Mouse (Mus musculus) lung, adult 10 weeks (tissue): ENCODE measurements around the gene Timm50. TPM values are rescaled to one million over a fixed set of nuclear protein-coding genes. Genes with fewer than 3 reads are reported as not detected.

ENCODE experiments used
- polyA plus RNA-seq: library from polyadenylated mRNA; stranded (reverse); fragments of 350-450 nt; fragmentation: Illumina TruSeq; extraction: RNeasy Lipid Tissue Mini Kit (QIAGEN cat#74804); gene quantifications from one replicate; pipeline ENCODE4 v1.2.3, GENCODE M21; 2014; ENCODE audit warnings: low read depth, low replicate concordance; ENCODE audit not compliant: insufficient read depth

The Timm50 gene
- polyA plus RNA-seq = 32.3 TPM

DNA sequence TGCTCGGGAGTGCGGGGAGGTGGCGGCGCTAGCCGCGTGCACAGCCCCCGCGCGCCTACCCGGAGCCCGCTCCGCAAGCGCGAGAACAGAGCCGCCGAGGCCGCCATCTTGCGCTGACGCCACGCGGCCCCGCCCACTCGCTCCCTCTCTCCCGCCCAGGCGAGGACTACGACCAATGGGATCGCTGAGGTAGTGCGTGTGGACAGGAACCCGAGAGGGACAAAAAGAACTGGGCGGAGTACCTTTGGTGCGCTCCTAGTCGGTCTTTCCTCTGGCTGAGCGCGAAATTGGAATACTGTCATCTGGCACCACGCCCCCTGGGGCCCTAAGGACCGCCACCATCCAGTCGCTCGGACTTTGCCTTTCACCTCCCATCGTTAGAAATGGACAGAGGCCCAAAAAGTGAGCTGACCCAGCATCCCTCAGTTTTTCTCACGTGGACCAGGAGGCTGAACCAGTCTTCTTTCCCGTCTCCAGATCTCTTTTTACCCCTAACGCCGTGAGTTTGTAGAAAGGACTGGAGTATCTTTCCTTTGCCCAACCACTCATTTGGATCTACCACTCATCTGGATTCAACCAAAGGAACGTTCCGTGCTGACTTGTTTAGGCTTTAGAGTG lies at the start of gene Timm50:
Timm50 (minus strand) TSS at position 147 of the 618 bp plus-strand sequence.

DNA sequence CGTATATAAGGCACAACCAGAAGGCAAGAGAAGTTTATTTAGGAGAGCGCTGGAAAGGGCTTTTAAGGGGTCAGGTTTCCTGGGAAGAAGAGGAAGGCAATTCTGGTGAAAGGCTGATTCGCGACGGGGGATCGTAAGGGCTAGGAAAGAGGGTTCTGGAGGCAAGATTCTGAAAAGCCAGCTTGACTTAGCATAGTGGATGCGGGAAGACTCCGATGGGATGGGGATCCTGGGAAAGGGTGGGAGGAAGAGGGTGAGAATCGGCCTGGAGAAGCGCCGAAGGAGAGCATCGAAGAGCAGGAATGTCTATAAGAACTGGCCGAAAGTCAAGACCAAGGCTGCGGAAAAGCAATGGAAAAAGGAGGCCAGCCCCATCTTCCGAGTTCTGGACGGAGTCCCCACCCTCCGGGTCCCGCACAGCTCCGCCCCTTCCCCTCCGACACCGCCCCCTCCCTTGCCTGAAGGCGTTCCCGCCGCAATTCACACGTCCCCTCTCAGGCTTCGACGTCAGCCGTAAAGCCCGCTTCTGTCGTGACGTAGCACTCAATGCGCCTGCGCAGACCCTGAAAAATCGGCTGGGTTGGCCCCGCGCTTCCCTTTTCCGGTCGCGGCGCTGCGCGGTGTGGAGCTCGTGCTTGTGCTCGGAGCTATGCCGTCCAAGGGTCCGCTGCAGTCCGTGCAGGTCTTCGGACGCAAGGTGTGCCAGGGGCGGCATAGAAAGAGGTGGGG lies 38.4 kb upstream of the Timm50 start, which contains the start of gene Rps16:
Rps16 (plus strand) TSS at position 498 of the 729 bp plus-strand sequence.

DNA sequence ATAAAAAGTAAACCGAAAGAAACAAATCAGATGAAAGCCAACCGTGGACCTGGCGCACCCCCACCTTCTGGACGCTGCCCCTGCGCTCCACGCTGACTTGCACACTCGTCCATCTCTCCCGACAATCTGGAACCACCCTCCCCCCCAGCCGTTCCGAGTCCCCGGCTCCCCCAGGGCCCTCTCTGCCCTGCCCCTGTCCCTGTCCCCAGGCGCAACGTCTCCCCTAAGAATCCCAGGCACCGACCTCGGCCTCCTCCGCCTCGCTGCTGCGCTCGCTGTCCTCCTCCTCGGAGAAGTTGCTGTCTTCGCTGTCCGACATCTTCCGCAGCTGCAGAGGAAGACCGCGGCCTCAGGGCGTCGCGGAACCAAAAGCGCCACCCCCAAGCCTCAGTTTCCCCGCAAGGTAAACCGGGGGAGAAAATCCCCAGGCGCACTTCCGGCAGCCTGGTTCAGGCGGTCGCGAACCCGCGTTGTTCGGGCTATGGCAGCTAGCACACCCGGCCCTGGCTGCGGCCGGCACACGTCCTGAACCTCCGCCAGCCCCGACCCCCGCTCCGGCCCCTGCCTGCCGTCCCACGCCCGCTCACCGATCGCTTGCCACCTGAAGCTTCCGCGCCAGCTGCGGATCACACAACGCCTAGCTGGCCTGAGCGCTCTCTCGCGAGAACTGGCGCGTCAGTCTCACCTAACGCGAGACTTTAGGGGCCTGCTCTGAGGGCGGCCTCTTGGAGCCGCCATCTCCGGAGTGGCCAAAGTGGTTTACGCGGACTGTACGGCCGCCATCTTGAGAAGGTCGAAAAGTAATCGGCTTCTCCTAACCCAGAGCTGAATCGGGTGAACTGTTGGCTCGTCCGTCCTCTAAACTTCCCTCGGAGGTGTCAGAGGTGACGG lies 26.5 kb upstream of the Timm50 start, which contains the start of gene Supt5:
Supt5 (minus strand) TSS at position 639 of the 891 bp plus-strand sequence.

DNA sequence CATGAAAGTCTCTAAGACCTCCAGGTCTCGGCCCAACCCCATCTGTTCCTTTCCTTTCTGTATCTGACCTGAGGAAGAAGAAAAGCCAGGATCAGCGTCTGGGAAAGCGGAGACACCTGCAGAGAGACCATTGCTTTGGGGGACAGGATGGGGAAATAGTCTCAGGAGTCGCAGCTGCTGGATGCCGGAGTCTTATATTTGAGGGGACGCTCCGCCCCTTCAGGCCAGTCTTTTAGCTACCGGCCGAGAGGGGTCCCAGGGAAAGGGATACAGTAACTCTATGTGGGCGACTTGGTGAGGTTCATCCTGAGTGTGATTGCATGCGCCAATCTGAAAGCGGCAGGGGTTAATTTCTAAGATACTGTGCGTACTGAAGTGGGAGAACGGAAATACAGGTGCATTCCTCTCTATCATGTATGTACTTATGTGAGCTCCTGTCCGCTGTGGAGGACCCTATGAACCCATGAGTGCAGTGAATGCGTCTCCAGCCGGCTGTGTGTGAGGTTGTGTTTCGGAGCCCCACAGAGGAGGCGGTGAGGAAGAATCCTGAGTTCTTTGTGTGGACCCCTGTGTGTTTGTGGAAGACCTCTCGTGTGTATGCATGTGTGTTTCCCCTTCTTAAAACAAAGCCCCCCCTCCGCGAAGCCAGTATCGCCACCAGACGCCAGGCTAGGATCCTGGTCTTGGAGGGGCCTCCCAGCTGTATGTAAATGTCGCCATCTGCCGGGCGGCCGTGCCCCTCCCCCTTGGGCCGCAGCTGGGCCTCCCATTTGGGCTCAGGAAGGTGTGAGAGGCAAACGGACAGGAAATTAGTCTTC lies 10.0 kb downstream of the Timm50 start, which contains the start of gene Dll3:
Dll3 (minus strand) TSS at position 623 of the 818 bp plus-strand sequence.

DNA sequence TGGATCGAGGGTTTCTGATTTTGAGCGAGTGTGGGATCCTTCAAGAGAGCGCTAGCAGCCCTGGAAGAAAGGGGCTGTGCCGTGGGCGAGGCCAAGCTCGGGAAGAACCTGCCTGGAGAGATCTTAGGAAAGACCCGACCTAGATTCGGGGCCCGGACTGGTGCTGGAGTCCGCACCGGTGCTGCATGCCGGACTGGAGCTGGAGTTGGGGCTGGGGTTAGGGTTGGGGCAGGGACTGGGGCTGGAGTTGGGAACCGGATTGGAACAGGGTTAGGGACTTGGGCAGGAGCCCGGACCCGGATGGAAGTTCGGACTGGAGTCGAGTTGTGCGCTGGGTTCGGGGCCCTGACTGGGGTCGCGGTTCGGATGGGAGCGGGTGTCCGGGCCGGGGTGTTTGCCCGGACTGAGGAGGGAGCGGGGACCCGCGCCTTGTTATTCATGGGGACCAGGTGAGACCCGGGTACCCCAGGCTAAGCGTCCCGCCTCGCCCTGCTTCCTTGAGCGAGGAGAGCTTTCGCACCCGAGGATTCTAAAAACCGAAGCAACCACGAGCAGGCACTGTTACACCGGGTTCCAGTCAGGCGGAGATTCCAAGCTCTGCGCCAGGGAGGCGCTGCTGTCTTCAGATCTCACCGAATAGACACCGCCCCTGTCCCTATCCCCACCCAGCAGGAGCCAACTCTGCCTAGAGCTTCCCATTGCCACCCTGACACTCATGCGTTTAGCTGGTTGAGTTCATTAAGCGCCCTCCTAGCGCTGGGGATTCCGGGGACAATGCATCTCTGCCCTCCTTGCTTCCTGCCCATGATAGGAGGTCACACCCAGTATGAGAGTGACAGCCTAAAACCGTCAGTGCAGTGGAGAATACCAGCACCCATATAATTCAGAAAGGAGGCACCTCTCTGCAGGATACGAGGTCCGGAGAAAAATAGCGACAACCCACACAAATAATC lies 21.0 kb downstream of the Timm50 start, which contains the start of gene Selenov:
Selenov (minus strand) TSS at position 549 of the 953 bp plus-strand sequence.

GRCm38 (mm10) chr7:28277615-28278278 lies 34.1 kb downstream of the Timm50 start, which contains the start of gene Eid2b:
Gene Eid2b, plus strand, starts transcription at chr7:28277739.

GRCm38 (mm10) chr7:28267129-28268041 lies 44.5 kb downstream of the Timm50 start, which contains the start of gene Eid2:
Gene Eid2, plus strand, starts transcription at chr7:28267881.

Other genes with a start within 250 kb of the Timm50 start
- gene Fcgbp, start 240.8 kb downstream of the Timm50 start, polyA plus RNA-seq = 4.1 TPM
- gene 9530053A07Rik, start 182.6 kb downstream of the Timm50 start, polyA plus RNA-seq = 0.51 TPM
- gene Fbl, start 142.4 kb downstream of the Timm50 start, polyA plus RNA-seq = 63.8 TPM
- gene Dyrk1b, start 132.6 kb downstream of the Timm50 start, polyA plus RNA-seq = 9.0 TPM
- 7.7 TPM for gene Eid2, start 44.2 kb downstream of the Timm50 start, polyA plus RNA-seq
- 7.7 TPM for gene Eid2b, start 34.3 kb downstream of the Timm50 start, polyA plus RNA-seq
- gene Selenov, start 20.9 kb downstream of the Timm50 start, polyA plus RNA-seq = not detected
- not detected for gene Dll3, start 9.8 kb downstream of the Timm50 start, polyA plus RNA-seq
- gene Supt5, start 26.7 kb upstream of the Timm50 start, polyA plus RNA-seq = 34.2 TPM
- 1,955 TPM for gene Rps16, start 38.6 kb upstream of the Timm50 start, polyA plus RNA-seq
- 9.7 TPM for gene Plekhg2, start 60.5 kb upstream of the Timm50 start, polyA plus RNA-seq
- 49.5 TPM for gene Zfp36, start 68.2 kb upstream of the Timm50 start, polyA plus RNA-seq
- 23.3 TPM for gene Med29, start 80.6 kb upstream of the Timm50 start, polyA plus RNA-seq
- gene Paf1, start 80.9 kb upstream of the Timm50 start, polyA plus RNA-seq = 56.4 TPM
- 140 TPM for gene Gmfg, start 125.4 kb upstream of the Timm50 start, polyA plus RNA-seq
- 0.81 TPM for gene Lrfn1, start 139.9 kb upstream of the Timm50 start, polyA plus RNA-seq
- gene Ifnl2, start 198.4 kb upstream of the Timm50 start, polyA plus RNA-seq = not detected
- gene Ifnl3, start 210.8 kb upstream of the Timm50 start, polyA plus RNA-seq = not detected
- not detected for gene Sycn, start 228.8 kb upstream of the Timm50 start, polyA plus RNA-seq
- 0.65 TPM for gene Nccrp1, start 235.2 kb upstream of the Timm50 start, polyA plus RNA-seq